Mouse (Mus musculus) neural tube, embryonic 15.5 days (tissue): ENCODE measurements around the gene Gm20715. TPM values are rescaled to one million over a fixed set of nuclear protein-coding genes. Genes with fewer than 3 reads are reported as not detected.

Experiments used
- ATAC-seq: fragments of 200-750 bp; cut with Nextera tagmentation; 2 replicates; pipeline ENCODE4 v1.8.0; 2017; ENCODE audit warnings: mild to moderate bottlenecking, moderate TSS enrichment, moderate library complexity; ENCODE audit not compliant: low FRiP score
- H3K27ac ChIP-seq: fragments of 300-500 bp; sonication (generic); replicated peaks from 2 replicates; pipeline ENCODE4 v1.5.1; 2015; ENCODE audit warnings: mild to moderate bottlenecking, inconsistent platforms
- H3K27me3 ChIP-seq: fragments of 300-500 bp; sonication (generic); replicated peaks from 2 replicates; pipeline ENCODE4 v1.6.1; 2015; ENCODE audit warnings: inconsistent platforms
- H3K36me3 ChIP-seq: fragments of 300-500 bp; sonication (generic); 2 replicates; pipeline ENCODE4 v1.6.1; 2015; ENCODE audit warnings: inconsistent platforms
- H3K4me1 ChIP-seq: fragments of 300-500 bp; sonication (generic); 2 replicates; pipeline ENCODE4 v1.6.1; 2015; ENCODE audit warnings: inconsistent platforms
- H3K4me2 ChIP-seq: fragments of 300-500 bp; sonication (generic); 2 replicates; pipeline ENCODE4 v1.6.1; 2015; ENCODE audit warnings: inconsistent platforms, mild to moderate bottlenecking, moderate library complexity
- H3K4me3 ChIP-seq: fragments of 300-500 bp; sonication (generic); replicated peaks from 2 replicates; pipeline ENCODE4 v1.5.1; 2015; ENCODE audit warnings: mild to moderate bottlenecking, inconsistent platforms
- H3K9ac ChIP-seq: fragments of 300-500 bp; sonication (generic); replicated peaks from 2 replicates; pipeline ENCODE4 v1.6.1; 2015; ENCODE audit warnings: mild to moderate bottlenecking, inconsistent platforms
- H3K9me3 ChIP-seq: fragments of 300-500 bp; sonication (generic); replicated peaks from 2 replicates; pipeline ENCODE4 v1.6.1; 2016; ENCODE audit warnings: inconsistent platforms
- WGBS: fragments of 180-500 bp; shearing (Covaris S2); methylation state at CpG from one replicate; pipeline ENCODE4 v1.1.7; 2015; ENCODE audit warnings: mixed read lengths; 5-methylcytosine and 5-hydroxymethylcytosine counted together
- polyA plus RNA-seq: library from polyadenylated mRNA; unstranded; fragments of >200 nt; fragmentation: Nextera tagmentation; extraction: Ambion mirVana; gene quantifications from 2 replicates; pipeline ENCODE4 v1.2.1, GENCODE M21; 2015

Gene Gm20715
- polyA plus RNA-seq, 1 experiment from 2014 or later, result not detected

DNA sequence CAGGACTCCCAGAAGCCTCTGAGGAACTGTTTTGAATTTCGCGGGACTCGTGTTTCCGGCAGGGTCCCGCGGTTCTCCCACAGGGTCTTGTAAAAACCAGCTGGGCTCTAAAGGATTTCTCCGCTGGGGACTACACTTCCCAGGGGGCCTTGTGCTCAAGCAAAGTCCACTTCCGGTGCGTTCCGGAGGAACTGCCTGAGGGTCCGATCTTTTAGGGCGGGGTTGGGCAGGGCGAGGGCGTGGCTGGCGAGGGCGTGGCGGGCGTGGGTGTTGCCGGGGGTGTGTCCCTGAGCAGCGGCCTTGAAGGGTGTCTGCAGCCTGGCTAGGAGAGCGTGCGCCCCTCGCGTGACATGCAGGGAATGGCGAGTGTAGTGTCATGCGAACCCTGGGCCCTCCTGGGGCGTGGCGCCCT lies 27.0 kb upstream of the Gm20715 start, which contains the start of gene Zfp28:
Zfp28 (plus strand) TSS at position 252 of the 412 bp plus-strand sequence.
- H3K27ac ChIP-seq, result peak within 1 kb of the TSS; percentile 70
- ATAC-seq, result peak; percentile 94
- H3K4me3 ChIP-seq, result peak within 1 kb of the TSS; percentile 79
- WGBS, result under 1% methylated on average over 28 of the region's 28 CpGs
- peak within 1 kb of the TSS; percentile 88 for H3K4me2 ChIP-seq
- H3K4me1 ChIP-seq, result peaks cover 21% of the 10 kb centered on the region
- H3K9me3 ChIP-seq, result no peaks in the 10 kb centered on the region
- H3K9ac ChIP-seq, result peak within 1 kb of the TSS; percentile 72
- peaks cover 23% of the 10 kb centered on the region for H3K36me3 ChIP-seq
- H3K27me3 ChIP-seq, result no peaks in the 10 kb centered on the region

- peaks cover 21% of the 10 kb centered on the region for H3K4me1 ChIP-seq
- H3K27ac ChIP-seq, result no peak overlapping the region
- H3K36me3 ChIP-seq, result peaks cover 14% of the 10 kb centered on the region; the same call in 1 of the 2 replicates
- WGBS, result 77% methylated on average over 8 of the region's 8 CpGs
- H3K4me3 ChIP-seq, result peak overlapping the region; percentile 79
- H3K9ac ChIP-seq, result peak overlapping the region; percentile 72
- peak; percentile 1; the same call in 1 of the 2 replicates for ATAC-seq
- peak overlapping the region; percentile 88 for H3K4me2 ChIP-seq
- no peaks in the 10 kb centered on the region for H3K27me3 ChIP-seq
- no peaks in the 10 kb centered on the region for H3K9me3 ChIP-seq
Observed at GRCm38 (mm10) chr7:6384011-6384410, 26.1 kb upstream of the Gm20715 start.

GRCm38 (mm10) chr7:6386995-6387394 lies 23.1 kb upstream of the Gm20715 start:
- Histone ChIP-seq H3K4me3 (no peak overlapping the region), H3K9me3 (no peaks in the 10 kb centered on the region), H3K36me3 (peaks cover 32% of the 10 kb centered on the region), H3K4me2 (no peak overlapping the region), H3K27me3 (no peaks in the 10 kb centered on the region), H3K9ac (no peak overlapping the region), H3K4me1 (peaks cover 20% of the 10 kb centered on the region), H3K27ac (no peak overlapping the region)
- WGBS, result 94% methylated on average over 8 of the region's 8 CpGs
- ATAC-seq, result no peak

GRCm38 (mm10) chr7:6388971-6389370 lies 21.1 kb upstream of the Gm20715 start:
- no peak overlapping the region for H3K27ac ChIP-seq
- H3K9ac ChIP-seq, result no peak overlapping the region
- H3K27me3 ChIP-seq, result no peaks in the 10 kb centered on the region
- no peaks in the 10 kb centered on the region for H3K9me3 ChIP-seq
- H3K4me1 ChIP-seq, result peaks cover 4% of the 10 kb centered on the region
- WGBS, result 91% methylated on average over 5 of the region's 5 CpGs
- no peak overlapping the region for H3K4me2 ChIP-seq
- H3K4me3 ChIP-seq, result no peak overlapping the region
- no peak for ATAC-seq
- H3K36me3 ChIP-seq, result peaks cover 51% of the 10 kb centered on the region

GRCm38 (mm10) chr7:6389449-6389848 lies 20.6 kb upstream of the Gm20715 start:
- no peak for ATAC-seq
- Histone ChIP-seq H3K9me3 (no peaks in the 10 kb centered on the region), H3K27ac (no peak overlapping the region), H3K9ac (no peak overlapping the region), H3K4me3 (no peak overlapping the region), H3K27me3 (no peaks in the 10 kb centered on the region), H3K4me2 (no peak overlapping the region), H3K36me3 (peaks cover 56% of the 10 kb centered on the region), H3K4me1 (no peaks in the 10 kb centered on the region; the same call in 1 of the 2 replicates)
- WGBS, result 79% methylated on average over 5 of the region's 5 CpGs

DNA sequence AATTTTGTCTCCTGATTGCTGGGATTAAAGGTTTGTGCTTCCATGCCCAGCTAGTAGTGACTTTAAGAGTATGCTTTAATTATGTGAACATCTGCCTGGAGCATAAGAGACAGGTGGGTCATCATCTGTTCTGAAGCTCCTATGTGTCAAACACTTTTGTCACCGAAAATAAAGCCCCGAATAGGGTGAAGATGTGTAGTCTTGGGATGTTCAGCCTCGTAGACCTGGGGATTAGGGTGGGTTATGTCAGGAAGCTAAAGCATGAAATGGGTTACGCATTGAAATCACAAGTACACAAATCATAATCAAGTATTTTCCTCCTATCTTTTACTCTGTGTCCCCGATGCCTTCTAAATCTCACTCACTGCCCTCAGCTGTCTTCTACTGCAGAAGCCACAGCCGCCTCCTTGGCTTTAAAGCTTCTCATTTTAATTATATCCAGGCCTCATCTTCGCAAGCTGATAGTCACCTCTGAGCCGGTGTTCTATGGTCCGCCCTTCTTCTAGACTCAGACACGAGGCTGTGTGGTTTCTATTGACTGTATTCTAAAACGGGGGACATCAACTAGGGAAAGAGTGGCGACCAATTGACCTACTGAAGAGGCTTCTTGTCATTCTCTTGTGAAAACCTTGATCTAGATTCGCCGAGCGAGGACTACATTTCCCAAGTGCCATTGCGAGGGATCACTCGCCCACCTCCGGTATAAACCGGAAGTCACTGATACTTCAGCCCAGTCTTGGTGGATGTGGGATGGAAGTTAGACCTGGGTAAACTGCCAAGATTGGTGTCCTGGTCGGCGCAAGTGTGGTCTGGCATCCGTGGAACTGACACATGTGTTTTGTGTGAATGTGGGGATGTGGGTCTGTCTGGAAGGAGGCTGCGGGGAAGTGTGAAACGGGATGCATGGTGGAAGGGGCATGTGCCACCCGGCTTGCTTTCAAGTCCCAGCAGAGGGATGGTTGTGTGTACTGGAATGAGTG lies 11.8 kb upstream of the Gm20715 start, which contains the start of gene Smim17:
Smim17 (plus strand) TSS at position 720 of the 980 bp plus-strand sequence.
- H3K9ac ChIP-seq, result peak within 1 kb of the TSS; percentile 52
- peaks cover 28% of the 10 kb centered on the region for H3K36me3 ChIP-seq
- peak within 1 kb of the TSS; percentile 84 for H3K4me2 ChIP-seq
- peaks cover 13% of the 10 kb centered on the region for H3K4me1 ChIP-seq
- H3K27ac ChIP-seq, result peak within 1 kb of the TSS; percentile 25; the same call in 1 of the 2 replicates
- 28% methylated on average over 25 of the region's 25 CpGs for WGBS
- H3K4me3 ChIP-seq, result peak within 1 kb of the TSS; percentile 54
- no peaks in the 10 kb centered on the region for H3K9me3 ChIP-seq
- no peaks in the 10 kb centered on the region for H3K27me3 ChIP-seq
- peak; percentile 91 for ATAC-seq

- peak overlapping the region; percentile 49 for H3K9ac ChIP-seq
- no peaks in the 10 kb centered on the region for H3K9me3 ChIP-seq
- peak; percentile 95 for ATAC-seq
- H3K4me2 ChIP-seq, result peak overlapping the region; percentile 59
- H3K27me3 ChIP-seq, result no peaks in the 10 kb centered on the region
- peak overlapping the region; percentile 28; the same call in 1 of the 2 replicates for H3K27ac ChIP-seq
- 7% methylated on average over 19 of the region's 22 CpGs for WGBS
- peak overlapping the region; percentile 44 for H3K4me3 ChIP-seq
- no peaks in the 10 kb centered on the region for H3K36me3 ChIP-seq
- H3K4me1 ChIP-seq, result no peaks in the 10 kb centered on the region
Observed at GRCm38 (mm10) chr7:6414626-6415441, 4.8 kb downstream of the Gm20715 start.

- peak overlapping the region; percentile 49 for H3K9ac ChIP-seq
- peak overlapping the region; percentile 59 for H3K4me2 ChIP-seq
- H3K27me3 ChIP-seq, result no peaks in the 10 kb centered on the region
- no peaks in the 10 kb centered on the region for H3K9me3 ChIP-seq
- no peaks in the 10 kb centered on the region for H3K36me3 ChIP-seq
- peak overlapping the region; percentile 28; the same call in 1 of the 2 replicates for H3K27ac ChIP-seq
- H3K4me3 ChIP-seq, result peak overlapping the region; percentile 44
- ATAC-seq, result peak; percentile 74
- WGBS, result 7% methylated on average over 8 of the region's 8 CpGs
- H3K4me1 ChIP-seq, result no peaks in the 10 kb centered on the region
Observed at GRCm38 (mm10) chr7:6415442-6415787, 5.3 kb downstream of the Gm20715 start.

DNA sequence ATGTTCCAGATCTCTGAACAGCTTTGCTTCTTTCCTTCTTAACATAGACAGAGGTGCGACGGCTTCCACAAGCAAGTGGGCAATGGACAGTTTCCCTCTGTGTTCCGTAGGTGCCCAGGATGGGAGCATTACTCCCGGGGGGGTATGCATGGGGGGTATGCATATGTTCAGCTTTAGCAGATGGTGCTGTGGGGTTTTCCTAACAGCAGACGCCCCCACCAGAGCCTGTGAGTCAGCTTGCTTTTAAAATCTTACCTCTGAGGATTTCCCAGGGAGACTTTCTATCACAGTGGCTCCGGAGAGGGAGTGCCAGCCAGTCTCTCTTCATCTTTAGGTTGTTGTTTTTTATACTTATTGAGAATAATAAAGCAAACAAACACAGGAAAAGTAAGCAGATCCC lies 9.8 kb downstream of the Gm20715 start:
- ATAC-seq, result no peak
- no peak overlapping the region for H3K4me2 ChIP-seq
- H3K27ac ChIP-seq, result no peak overlapping the region
- no peak overlapping the region for H3K9ac ChIP-seq
- H3K4me1 ChIP-seq, result no peaks in the 10 kb centered on the region
- no peaks in the 10 kb centered on the region for H3K27me3 ChIP-seq
- WGBS, result 76% methylated on average over 6 of the region's 6 CpGs
- no peaks in the 10 kb centered on the region for H3K36me3 ChIP-seq
- H3K4me3 ChIP-seq, result no peak overlapping the region
- H3K9me3 ChIP-seq, result no peaks in the 10 kb centered on the region

DNA sequence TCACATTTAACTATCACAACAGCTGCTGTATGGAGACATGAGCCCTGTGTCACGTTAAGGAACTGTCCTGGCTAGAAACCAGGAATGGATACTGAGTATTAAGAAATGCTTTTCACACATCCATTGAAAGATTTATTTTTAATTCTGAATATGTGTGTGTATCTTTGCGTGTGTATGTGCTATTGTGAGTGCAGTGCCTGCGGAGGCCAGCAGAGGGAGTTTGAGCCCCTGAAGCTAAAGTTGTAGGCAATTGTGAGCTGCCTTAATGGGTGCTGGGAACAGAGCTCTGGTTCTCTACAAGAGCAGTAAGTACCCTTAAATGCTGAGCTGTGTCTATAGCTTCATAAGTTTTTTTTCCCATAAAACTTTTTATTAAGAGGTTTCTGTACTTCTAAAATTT lies 19.3 kb downstream of the Gm20715 start:
- H3K4me3 ChIP-seq, result no peak overlapping the region
- ATAC-seq, result no peak
- H3K4me2 ChIP-seq, result no peak overlapping the region
- peaks cover 6% of the 10 kb centered on the region; the same call in 1 of the 2 replicates for H3K4me1 ChIP-seq
- WGBS, result 85% methylated on average over 3 of the region's 3 CpGs
- no peaks in the 10 kb centered on the region for H3K27me3 ChIP-seq
- H3K9ac ChIP-seq, result no peak overlapping the region
- H3K36me3 ChIP-seq, result peaks cover 15% of the 10 kb centered on the region; the same call in 1 of the 2 replicates
- H3K27ac ChIP-seq, result no peak overlapping the region
- H3K9me3 ChIP-seq, result 0 out of 2 replicates have a peak, but pooled peaks cover 3% of the 10 kb centered on the region

DNA sequence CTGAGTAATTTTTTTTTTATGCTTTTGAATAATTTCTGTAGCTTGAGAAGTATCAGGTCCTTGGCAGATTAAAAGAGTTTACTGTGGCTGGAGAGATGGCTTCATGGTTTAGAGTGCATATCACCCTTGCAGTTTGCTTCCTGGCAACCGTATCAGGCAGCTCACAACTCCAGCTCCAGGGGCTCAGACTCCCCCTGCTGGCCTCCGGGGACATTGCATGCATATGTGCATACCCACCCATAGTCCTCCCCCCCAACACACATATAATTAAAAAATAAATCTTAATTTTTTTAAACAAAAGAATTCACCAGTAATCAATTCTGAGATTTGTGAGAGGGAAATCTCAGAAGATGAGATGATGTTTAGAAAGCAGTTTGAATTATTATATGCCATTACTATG lies 20.3 kb downstream of the Gm20715 start:
- Histone ChIP-seq H3K9me3 (0 out of 2 replicates have a peak, but pooled peaks cover 3% of the 10 kb centered on the region), H3K36me3 (peaks cover 15% of the 10 kb centered on the region; the same call in 1 of the 2 replicates), H3K4me3 (no peak overlapping the region), H3K4me2 (no peak overlapping the region), H3K4me1 (peaks cover 13% of the 10 kb centered on the region), H3K27me3 (no peaks in the 10 kb centered on the region), H3K9ac (no peak overlapping the region), H3K27ac (no peak overlapping the region)
- ATAC-seq, result no peak
- WGBS, result 29% methylated on average over 2 of the region's 2 CpGs
